Mouse (Mus musculus): Measurements from ENCODE around the gene Kpna1.

Gene Kpna1

GRCm38 (mm10) chr16:35978450-35978849 is at the start of gene Kpna1:
Gene Kpna1 (plus strand): TSS chr16:35978750.
- WGBS, result 100% methylated on average over 1 of the region's 1 CpGs

- WGBS, result 90% methylated on average over 19 of the region's 19 CpGs
Observed at GRCm38 (mm10) chr16:35932179-35933055, 46.1 kb upstream of the Kpna1 start.

GRCm38 (mm10) chr16:35933181-35933580 is 45.4 kb upstream of the Kpna1 start:
- 96% methylated on average over 10 of the region's 10 CpGs for WGBS

GRCm38 (mm10) chr16:35938211-35939151 is 40.1 kb upstream of the Kpna1 start, which contains the start of the genes Parp9 and Dtx3l:
Gene Parp9 (plus strand): TSS chr16:35938470.
Gene Dtx3l (minus strand): TSS chr16:35939151.
- WGBS, result 2% methylated on average over 52 of the region's 52 CpGs

GRCm38 (mm10) chr16:35939261-35939660 is 39.3 kb upstream of the Kpna1 start:
- 10% methylated on average over 6 of the region's 6 CpGs for WGBS

GRCm38 (mm10) chr16:35939690-35940089 is 38.9 kb upstream of the Kpna1 start:
- 14% methylated on average over 9 of the region's 9 CpGs for WGBS

GRCm38 (mm10) chr16:35941382-35941781 is 37.2 kb upstream of the Kpna1 start:
- WGBS, result 87% methylated on average over 7 of the region's 7 CpGs

GRCm38 (mm10) chr16:35949264-35949663 is 29.3 kb upstream of the Kpna1 start:
- WGBS, result 78% methylated on average over 5 of the region's 5 CpGs

GRCm38 (mm10) chr16:35951216-35951615 is 27.3 kb upstream of the Kpna1 start:
- WGBS, result 94% methylated on average over 3 of the region's 3 CpGs

- 90% methylated on average over 5 of the region's 5 CpGs for WGBS
Observed at GRCm38 (mm10) chr16:35952628-35953130, 25.9 kb upstream of the Kpna1 start.

- 92% methylated on average over 4 of the region's 4 CpGs for WGBS
Observed at GRCm38 (mm10) chr16:35965991-35966390, 12.6 kb upstream of the Kpna1 start.

- 68% methylated on average over 5 of the region's 5 CpGs for WGBS
Observed at GRCm38 (mm10) chr16:35966411-35967115, 12.0 kb upstream of the Kpna1 start.

GRCm38 (mm10) chr16:35967319-35967718 is 11.2 kb upstream of the Kpna1 start:
- 85% methylated on average over 4 of the region's 4 CpGs for WGBS

GRCm38 (mm10) chr16:35968149-35968548 is 10.4 kb upstream of the Kpna1 start:
- WGBS, result 79% methylated on average over 2 of the region's 2 CpGs

- WGBS, result 69% methylated on average over 1 of the region's 1 CpGs
Observed at GRCm38 (mm10) chr16:35974021-35974420, 4.5 kb upstream of the Kpna1 start.

- 48% methylated on average over 19 of the region's 19 CpGs for WGBS
Observed at GRCm38 (mm10) chr16:35981363-35981821, 2.8 kb downstream of the Kpna1 start.

- 1% methylated on average over 15 of the region's 15 CpGs for WGBS
Observed at GRCm38 (mm10) chr16:35982506-35982901, 4.0 kb downstream of the Kpna1 start.

GRCm38 (mm10) chr16:35982902-35983516 is 4.5 kb downstream of the Kpna1 start:
- under 1% methylated on average over 54 of the region's 54 CpGs for WGBS

GRCm38 (mm10) chr16:35983517-35984101 is 5.1 kb downstream of the Kpna1 start:
- 1% methylated on average over 80 of the region's 86 CpGs for WGBS

- WGBS, result 44% methylated on average over 3 of the region's 3 CpGs
Observed at GRCm38 (mm10) chr16:35984471-35984870, 5.9 kb downstream of the Kpna1 start.
